Mouse (Mus musculus) gastrocnemius, postnatal 25 days (tissue): ENCODE results near the gene Trim24. TPM values are rescaled to one million over a fixed set of nuclear protein-coding genes. Genes with fewer than 3 reads are reported as not detected.

ENCODE experiments used
- DNase-seq: peaks from one replicate; pipeline ENCODE4 v3.0.0; 2022
- total RNA-seq, 2 experiments: library from RNA; stranded (reverse); gene quantifications; 1 replicate in 1 of 2; 2 replicates in 1 of 2; pipeline ENCODE4 v1.2.3; 2021

Trim24 gene
- total RNA-seq, 2 experiments from 2014 or later = 25.4 to 26.8 TPM

GRCm38 (mm10) chr6:37863961-37864730, 6.5 kb upstream of the Trim24 start:
- DNase-seq = no peak

- DNase-seq = peak; percentile 57
These were observed 683 bp downstream of the Trim24 start for GRCm38 (mm10) chr6:37871137-37871851.

GRCm38 (mm10) chr6:37872861-37873260, 2.2 kb downstream of the Trim24 start:
- DNase-seq = no peak

- DNase-seq = no peak
These were observed 3.1 kb downstream of the Trim24 start for GRCm38 (mm10) chr6:37873731-37874130.

- no peak for DNase-seq
These were observed 7.6 kb downstream of the Trim24 start for GRCm38 (mm10) chr6:37878206-37878605.

GRCm38 (mm10) chr6:37880586-37880985, 10.0 kb downstream of the Trim24 start:
- no peak for DNase-seq

GRCm38 (mm10) chr6:37893586-37893985, 23.0 kb downstream of the Trim24 start:
- DNase-seq = no peak

GRCm38 (mm10) chr6:37895646-37896435, 25.2 kb downstream of the Trim24 start:
- DNase-seq = no peak

- no peak for DNase-seq
These were observed 29.6 kb downstream of the Trim24 start for GRCm38 (mm10) chr6:37900221-37900620.

GRCm38 (mm10) chr6:37901791-37902190, 31.2 kb downstream of the Trim24 start:
- no peak for DNase-seq

- DNase-seq = no peak
These were observed 33.2 kb downstream of the Trim24 start for GRCm38 (mm10) chr6:37903810-37904209.

- DNase-seq = no peak
These were observed 42.9 kb downstream of the Trim24 start for GRCm38 (mm10) chr6:37913525-37913924.

- DNase-seq = no peak
These were observed 54.5 kb downstream of the Trim24 start for GRCm38 (mm10) chr6:37925104-37925503.

GRCm38 (mm10) chr6:37926751-37927150, 56.1 kb downstream of the Trim24 start:
- no peak for DNase-seq

GRCm38 (mm10) chr6:37936498-37936897, 65.9 kb downstream of the Trim24 start:
- DNase-seq = no peak

GRCm38 (mm10) chr6:37951306-37951705, 80.7 kb downstream of the Trim24 start:
- DNase-seq = no peak

- no peak for DNase-seq
These were observed 96.8 kb downstream of the Trim24 start for GRCm38 (mm10) chr6:37967386-37967785.

GRCm38 (mm10) chr6:38007459-38007858, 136.8 kb downstream of the Trim24 start:
- no peak for DNase-seq

GRCm38 (mm10) chr6:38012829-38013228, 142.2 kb downstream of the Trim24 start:
- no peak for DNase-seq
